Mouse (Mus musculus): ENCODE results near the gene Nptn.

DNA sequence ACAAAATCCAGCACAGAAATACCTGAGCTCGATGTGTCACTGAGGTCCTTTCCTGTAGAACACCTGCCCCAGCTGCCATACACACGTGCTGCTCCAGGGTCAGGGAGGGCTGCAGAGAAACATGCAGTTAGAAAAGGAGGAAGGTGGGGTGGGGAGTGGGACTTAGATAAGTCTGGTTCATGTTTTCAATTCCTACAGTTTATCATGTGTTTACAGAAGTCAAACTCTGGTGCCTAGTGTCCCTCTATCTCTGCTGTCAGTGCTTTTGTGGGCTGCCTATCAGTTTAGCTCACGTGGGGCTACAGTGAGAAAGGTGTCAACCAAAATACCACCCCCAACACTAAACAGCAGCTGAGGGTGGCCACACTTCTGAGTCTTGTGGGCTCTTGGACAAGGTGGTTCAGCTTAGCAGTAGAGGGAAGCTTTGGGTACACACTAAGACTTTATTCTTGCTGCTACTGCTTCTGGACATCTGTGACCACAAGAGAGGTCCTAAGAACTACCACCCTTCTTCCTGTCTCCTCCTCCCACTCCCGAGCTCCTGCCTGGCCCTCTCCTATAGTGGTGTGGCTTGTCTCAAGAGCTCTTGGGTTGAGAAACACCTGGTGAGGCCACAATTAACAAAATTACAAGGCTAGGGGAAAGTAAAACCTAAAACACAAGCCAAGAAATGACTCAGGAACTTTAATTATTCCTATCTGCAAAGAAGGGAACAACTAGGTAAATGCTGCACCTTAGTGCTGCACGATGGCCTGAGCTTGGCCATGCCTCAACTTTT is 75.9 kb downstream of the Nptn start:
- TF ChIP-seq CTCF (IDR thresholded peaks at IDR 0.05; ENCODE audit: insufficient read depth, low read depth, low read length), result no peak
- no peak for TF ChIP-seq POLR2A (IDR thresholded peaks at IDR 0.05; ENCODE audit: insufficient read depth, low read depth, low read length)

Data from olfactory bulb, adult 2 months (tissue).